Mouse (Mus musculus): ENCODE results near the gene Pvr. TPM values are rescaled to one million over a fixed set of nuclear protein-coding genes. Genes with fewer than 3 reads are reported as not detected.
"Not testable (repeated sequence)": the region's sequence is repeated elsewhere in the genome, so short reads cannot be mapped to it uniquely, and the experiment has no call there.

The Pvr gene
- polyA plus RNA-seq, 1 experiment from 2014 or later: 38.0 TPM

DNA sequence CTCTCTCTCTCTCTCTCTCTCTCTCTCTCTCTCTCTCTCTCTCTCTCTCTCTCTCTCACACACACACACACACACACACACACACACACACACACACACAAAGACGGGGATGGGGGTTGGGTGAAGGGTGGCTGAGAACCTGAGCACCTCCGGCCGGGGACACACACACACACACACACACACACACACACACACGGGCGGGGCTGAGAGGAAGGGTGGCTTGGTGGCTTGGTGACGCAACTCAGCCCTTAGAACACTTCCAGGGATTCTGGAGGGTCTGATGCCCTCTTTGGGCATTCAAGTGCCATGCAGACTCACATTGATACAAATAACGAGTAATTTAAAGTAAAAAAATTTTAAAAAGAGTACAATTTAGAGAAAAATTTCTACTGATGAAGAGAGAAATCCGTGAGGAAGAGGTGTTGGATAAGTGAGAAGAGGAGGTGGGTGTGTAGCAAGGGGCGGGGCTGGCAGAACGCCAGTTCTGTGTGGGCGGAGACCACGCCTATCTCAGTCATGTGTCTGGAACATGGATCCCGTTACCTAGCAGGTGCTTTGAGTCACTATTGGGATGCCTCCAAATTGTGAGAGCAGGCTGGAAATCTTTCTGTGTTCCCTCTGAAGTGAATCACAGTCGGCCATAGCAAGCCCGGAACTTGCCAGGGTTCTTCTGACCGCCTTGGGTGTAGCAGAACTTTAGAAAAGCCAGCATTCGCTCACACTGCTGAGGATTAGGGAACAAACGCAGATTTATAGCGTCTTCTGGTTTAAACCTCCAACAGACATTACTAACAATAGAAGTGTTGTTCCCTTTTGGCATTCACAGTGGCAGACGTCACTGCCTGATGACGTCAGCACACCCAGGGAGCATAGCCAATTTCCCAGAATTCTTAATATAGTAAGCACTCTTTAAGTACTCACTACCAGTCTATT, 12.2 kb upstream of the Pvr start:
- ATAC-seq: peak; percentile 89
- in situ Hi-C loops (cut with MboI; ENCODE audit: low pct_unique_long_range_greater_than_20kb): no loop called here
- POLR2A ChIA-PET: interaction anchor here (0.6 kb wide), 1 partner anchor 20 kb away, joined by 4 read pairs; no protein-coding TSS in a partner anchor
- H3K27me3 ChIP-seq: no peaks in the 10 kb centered on the region
- CTCF ChIA-PET: no interaction called here
- no peak for TF ChIP-seq CTCF (IDR thresholded peaks at IDR 0.05)
- DNase-seq (ENCODE audit: low read depth, low spot score): peak; percentile 90

DNA sequence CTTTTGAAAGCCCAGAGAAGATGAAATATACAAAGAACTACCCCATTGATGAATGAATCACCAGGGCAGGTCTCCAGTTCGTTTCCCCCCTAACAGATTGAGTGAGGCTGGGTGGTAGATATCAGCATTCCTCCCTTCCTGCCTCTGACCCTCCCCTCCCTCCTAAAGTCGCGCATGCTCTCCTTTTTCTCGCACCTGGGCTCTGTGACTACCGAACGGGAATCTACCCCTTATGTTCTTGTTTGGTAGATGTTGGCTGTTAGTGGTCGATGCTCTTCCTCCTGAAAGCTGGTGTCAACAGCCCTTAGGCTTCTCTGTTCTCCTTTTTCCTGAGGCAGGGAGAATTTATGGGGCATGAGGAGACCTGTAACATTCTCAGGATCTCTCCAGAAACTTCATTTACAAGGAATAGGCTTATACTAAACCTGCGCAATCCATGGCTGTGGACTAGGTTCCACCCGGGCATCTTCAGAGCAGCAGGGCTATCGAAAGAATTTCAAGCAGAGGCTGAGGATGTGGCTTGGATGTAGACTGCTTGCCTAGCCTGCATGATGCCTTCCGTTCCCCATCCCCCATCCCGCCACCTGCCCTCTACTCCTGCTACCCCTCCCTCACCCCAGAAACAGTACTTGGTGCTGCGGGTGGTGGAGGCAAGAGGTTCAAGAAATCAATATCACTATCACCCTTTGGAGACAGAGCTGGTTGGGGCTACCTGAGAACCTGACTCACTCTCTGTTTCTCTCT, 11.3 kb upstream of the Pvr start:
- ATAC-seq: no peak
- no peak for DNase-seq (ENCODE audit: low read depth, low spot score)
- no peak for TF ChIP-seq CTCF (IDR thresholded peaks at IDR 0.05)
- ChIA-PET POLR2A (no interaction called here), CTCF (no interaction called here)
- in situ Hi-C loops (cut with MboI; ENCODE audit: low pct_unique_long_range_greater_than_20kb): no loop called here
- H3K27me3 ChIP-seq: no peaks in the 10 kb centered on the region

DNA sequence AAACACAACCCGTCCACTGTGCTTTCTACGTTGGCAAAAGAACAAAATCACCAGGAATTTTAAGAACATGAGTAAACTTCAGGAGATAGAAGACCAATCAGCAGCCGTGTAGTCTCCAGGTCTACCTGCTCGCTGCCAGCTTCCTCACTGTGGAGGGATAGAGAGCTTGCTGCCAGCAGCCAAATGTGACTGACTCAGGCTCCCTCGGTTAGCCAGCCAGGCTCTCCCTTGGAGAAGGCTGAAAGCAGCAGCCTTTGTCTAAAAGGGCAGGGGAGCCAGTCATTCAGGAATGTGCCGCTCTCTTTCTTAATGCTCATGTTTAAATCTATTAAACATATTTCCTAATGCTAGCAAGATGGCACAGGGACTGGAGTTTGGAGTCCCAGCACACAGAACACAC, 9.5 kb upstream of the Pvr start:
- POLR2A ChIA-PET; in situ Hi-C loops (cut with MboI; ENCODE audit: low pct_unique_long_range_greater_than_20kb); H3K27me3 ChIP-seq; ATAC-seq; CTCF ChIA-PET; DNase-seq (ENCODE audit: low read depth, low spot score): not testable (repeated sequence)

DNA sequence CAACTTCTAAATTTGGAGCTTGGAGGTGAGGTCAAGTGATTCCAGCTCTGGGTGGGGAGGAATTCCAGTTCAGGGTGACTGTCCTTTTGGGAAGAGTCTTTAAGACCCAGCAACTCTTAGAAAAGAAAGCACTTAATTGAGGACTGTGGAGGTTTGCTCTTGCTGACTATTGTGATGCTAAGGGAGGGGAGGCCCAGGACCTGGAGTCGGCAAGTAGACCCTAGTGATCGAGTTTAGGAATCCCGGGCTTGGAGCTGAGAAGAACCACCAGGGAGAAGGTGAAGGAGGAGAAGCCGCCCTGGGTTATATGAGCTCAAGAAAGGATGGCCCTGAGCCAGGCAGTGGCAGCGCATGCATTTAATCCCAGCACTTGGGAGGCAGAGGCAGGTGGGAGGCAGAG, 7.5 kb upstream of the Pvr start:
- TF ChIP-seq CTCF (IDR thresholded peaks at IDR 0.05): no peak
- in situ Hi-C loops (cut with MboI; ENCODE audit: low pct_unique_long_range_greater_than_20kb): no loop called here
- POLR2A ChIA-PET: interaction anchor here (0.7 to 1.3 kb wide), 2 partner anchors 23 to 758 kb away, joined by 3 to 4 read pairs; no protein-coding TSS in a partner anchor
- no peak for DNase-seq (ENCODE audit: low read depth, low spot score)
- ATAC-seq: no peak
- CTCF ChIA-PET: interaction anchor here (1.5 kb wide), 1 partner anchor 17 kb away, joined by 4 read pairs; no protein-coding TSS in a partner anchor
- no peaks in the 10 kb centered on the region for H3K27me3 ChIP-seq

DNA sequence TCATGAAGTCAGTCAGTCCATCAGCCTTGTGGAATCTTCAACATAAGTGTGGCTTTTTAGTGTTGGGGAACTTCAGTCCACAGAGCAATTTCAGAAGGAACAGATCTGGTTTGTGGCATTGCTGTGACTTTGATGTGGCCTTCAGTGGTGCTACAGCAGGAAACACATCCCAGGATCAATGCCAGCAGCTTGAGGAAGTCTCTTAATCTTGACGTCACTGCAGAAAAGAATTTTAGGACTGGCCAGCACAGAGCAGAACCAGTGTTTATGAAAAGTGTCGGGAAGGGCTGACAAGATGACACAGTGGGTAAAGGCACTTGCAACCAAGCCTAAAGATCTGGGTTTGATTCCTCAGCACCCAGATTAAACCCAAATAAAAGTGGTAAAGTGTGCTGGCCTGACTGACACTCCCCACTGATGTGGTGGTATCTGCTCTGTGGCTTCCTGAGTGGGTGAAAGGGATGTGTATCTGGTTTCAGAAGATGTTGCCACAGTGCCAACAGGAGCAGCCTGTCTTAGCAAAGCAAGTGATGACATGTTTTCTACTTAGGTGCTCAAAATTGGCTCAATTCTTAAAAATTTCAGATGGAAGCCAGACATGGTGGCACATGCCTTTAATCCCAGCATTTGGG, 6.0 kb upstream of the Pvr start:
- CTCF ChIA-PET: no interaction called here
- DNase-seq (ENCODE audit: low read depth, low spot score) (no peak), ATAC-seq (no peak)
- no peak for TF ChIP-seq CTCF (IDR thresholded peaks at IDR 0.05)
- POLR2A ChIA-PET: no interaction called here
- H3K27me3 ChIP-seq: no peaks in the 10 kb centered on the region
- in situ Hi-C loops (cut with MboI; ENCODE audit: low pct_unique_long_range_greater_than_20kb): no loop called here

DNA sequence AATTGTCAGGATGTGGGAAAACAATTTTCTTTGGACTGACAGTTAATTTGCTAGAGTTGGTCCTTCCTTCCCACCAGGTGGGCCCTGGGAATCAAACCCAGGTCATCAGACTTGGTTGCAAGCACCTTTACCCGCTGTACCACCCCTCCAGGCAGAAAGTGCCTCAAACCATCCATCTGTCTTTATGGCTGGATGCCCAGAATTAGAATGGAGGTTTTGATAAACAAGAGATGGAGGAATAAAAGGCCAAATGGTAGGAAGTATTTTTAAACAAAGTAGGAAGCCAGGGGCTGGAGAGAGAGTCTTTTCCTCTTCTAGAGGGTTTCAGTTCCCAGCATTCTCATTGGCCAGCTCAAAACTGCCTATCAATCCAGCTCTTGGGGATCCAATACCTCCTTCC, 4.4 kb upstream of the Pvr start:
- no peak for TF ChIP-seq CTCF (IDR thresholded peaks at IDR 0.05)
- ChIA-PET CTCF (no interaction called here), POLR2A (no interaction called here)
- ATAC-seq (no peak), DNase-seq (ENCODE audit: low read depth, low spot score) (no peak)
- H3K27me3 ChIP-seq: no peaks in the 10 kb centered on the region
- in situ Hi-C loops (cut with MboI; ENCODE audit: low pct_unique_long_range_greater_than_20kb): no loop called here

DNA sequence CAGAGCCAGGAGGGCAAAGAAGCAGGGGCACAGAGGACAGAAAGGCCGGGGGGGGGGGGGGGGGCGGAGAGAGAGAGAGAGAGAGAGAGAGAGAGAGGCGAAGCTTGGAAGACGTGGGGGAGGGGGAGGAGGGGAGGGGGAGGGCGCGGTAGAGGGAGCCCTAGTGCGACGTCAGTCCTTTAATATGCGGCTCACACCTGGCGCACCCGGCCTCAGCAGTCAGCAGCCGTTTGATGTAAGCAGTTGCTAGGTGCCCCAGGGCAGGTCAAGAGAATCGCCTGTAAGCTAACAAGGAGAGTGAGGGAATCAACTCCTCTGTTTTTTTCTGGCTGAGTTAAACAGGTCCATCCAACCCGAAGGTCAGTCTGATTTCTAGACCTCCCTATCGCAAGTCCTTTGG, 2.8 kb upstream of the Pvr start:
- in situ Hi-C loops (cut with MboI; ENCODE audit: low pct_unique_long_range_greater_than_20kb): no loop called here
- no peaks in the 10 kb centered on the region for H3K27me3 ChIP-seq
- POLR2A ChIA-PET: no interaction called here
- DNase-seq (ENCODE audit: low read depth, low spot score) (no peak), ATAC-seq (no peak)
- no peak for TF ChIP-seq CTCF (IDR thresholded peaks at IDR 0.05)
- CTCF ChIA-PET: no interaction called here

DNA sequence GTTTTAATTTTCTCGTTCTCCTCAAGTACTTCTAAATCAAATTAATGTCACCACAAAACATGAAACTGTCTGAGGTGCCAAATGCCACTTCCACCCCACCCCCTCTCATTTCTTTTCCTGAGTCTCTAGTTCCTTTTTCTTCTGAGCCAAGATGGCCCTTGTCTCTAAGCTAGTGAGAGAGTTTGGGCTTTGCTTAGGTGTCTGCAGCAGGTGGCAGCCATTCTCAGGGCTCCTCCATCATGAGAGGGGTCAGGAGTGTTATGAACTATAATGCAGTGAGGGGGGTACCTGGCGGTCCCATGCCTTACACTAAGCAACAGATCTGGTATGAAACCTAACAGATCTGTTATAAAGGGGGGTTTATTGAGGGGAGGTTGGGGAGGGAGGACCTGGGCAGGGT, 2.4 kb upstream of the Pvr start:
- no peaks in the 10 kb centered on the region for H3K27me3 ChIP-seq
- no peak for ATAC-seq
- no peak for TF ChIP-seq CTCF (IDR thresholded peaks at IDR 0.05)
- in situ Hi-C loops (cut with MboI; ENCODE audit: low pct_unique_long_range_greater_than_20kb): no loop called here
- ChIA-PET CTCF (no interaction called here), POLR2A (no interaction called here)
- no peak for DNase-seq (ENCODE audit: low read depth, low spot score)

DNA sequence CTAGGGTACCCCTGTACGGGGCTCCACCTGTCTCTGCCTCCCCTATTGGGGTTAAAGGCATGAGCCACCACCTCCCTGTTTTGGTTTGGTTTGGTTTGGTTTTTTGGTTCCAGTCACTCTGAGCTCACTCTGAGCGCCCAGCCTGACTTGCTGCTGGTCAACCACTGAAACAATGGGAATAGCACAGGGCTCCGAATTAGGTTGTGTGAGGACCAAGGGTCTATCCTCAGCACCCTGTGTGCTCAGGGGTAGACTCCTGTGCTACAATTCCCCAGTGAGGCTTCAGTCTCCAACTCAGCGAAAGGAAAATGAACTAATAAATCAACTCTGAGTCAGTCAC, 824 bp downstream of the Pvr start:
- POLR2A ChIA-PET: interaction anchor here (0.8 kb wide), 1 partner anchor 8 kb away, joined by 3 read pairs; no protein-coding TSS in a partner anchor
- ATAC-seq (no peak), DNase-seq (ENCODE audit: low read depth, low spot score) (no peak)
- in situ Hi-C loops (cut with MboI; ENCODE audit: low pct_unique_long_range_greater_than_20kb): no loop called here
- CTCF ChIA-PET: interaction anchor here (1.4 kb wide), 1 partner anchor 9 kb away, joined by 5 read pairs; no protein-coding TSS in a partner anchor
- TF ChIP-seq CTCF (IDR thresholded peaks at IDR 0.05): no peak
- no peaks in the 10 kb centered on the region for H3K27me3 ChIP-seq

DNA sequence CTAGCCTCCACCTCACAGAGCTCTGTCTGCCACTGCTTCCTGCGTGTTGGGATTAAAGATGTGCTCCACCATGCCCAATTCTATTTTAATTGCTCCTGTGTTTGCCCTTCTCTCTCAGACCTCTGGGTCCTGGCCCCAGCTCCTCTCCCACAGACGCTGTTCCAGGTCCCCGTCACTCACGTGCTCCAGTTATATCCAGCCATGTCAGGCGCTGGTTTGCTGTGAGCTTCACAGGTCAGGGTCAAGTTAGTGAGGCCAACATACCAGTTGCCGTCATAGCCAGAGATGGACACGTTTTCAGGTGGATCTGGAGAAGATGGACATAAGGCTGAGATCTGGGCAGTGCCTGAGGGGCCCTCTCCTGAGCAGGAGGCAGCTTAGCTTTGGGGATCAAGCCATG, 6.4 kb downstream of the Pvr start:
- no peak for DNase-seq (ENCODE audit: low read depth, low spot score)
- ATAC-seq: no peak
- in situ Hi-C loops (cut with MboI; ENCODE audit: low pct_unique_long_range_greater_than_20kb): loop anchor here (5.0 kb wide), 1 partner anchor 43 kb away; no protein-coding TSS in a partner anchor
- ChIA-PET CTCF (interaction anchor here (1.2 kb wide), 1 partner anchor 41 kb away, joined by 3 read pairs; no protein-coding TSS in a partner anchor), POLR2A (no interaction called here)
- H3K27me3 ChIP-seq: no peaks in the 10 kb centered on the region
- no peak for TF ChIP-seq CTCF (IDR thresholded peaks at IDR 0.05)

Data from Patski (cell line).